Mouse (Mus musculus): ENCODE measurements around the gene Rps16. TPM values are rescaled to one million over a fixed set of nuclear protein-coding genes. Genes with fewer than 3 reads are reported as not detected.

Gene Rps16
- 346 TPM for polyA plus RNA-seq (2015; fragmentation: Illumina TruSeq; extraction: RNeasy Lipid Tissue Mini Kit (QIAGEN cat#74804); ENCODE audit: insufficient read depth, low read depth, low replicate concordance)

DNA sequence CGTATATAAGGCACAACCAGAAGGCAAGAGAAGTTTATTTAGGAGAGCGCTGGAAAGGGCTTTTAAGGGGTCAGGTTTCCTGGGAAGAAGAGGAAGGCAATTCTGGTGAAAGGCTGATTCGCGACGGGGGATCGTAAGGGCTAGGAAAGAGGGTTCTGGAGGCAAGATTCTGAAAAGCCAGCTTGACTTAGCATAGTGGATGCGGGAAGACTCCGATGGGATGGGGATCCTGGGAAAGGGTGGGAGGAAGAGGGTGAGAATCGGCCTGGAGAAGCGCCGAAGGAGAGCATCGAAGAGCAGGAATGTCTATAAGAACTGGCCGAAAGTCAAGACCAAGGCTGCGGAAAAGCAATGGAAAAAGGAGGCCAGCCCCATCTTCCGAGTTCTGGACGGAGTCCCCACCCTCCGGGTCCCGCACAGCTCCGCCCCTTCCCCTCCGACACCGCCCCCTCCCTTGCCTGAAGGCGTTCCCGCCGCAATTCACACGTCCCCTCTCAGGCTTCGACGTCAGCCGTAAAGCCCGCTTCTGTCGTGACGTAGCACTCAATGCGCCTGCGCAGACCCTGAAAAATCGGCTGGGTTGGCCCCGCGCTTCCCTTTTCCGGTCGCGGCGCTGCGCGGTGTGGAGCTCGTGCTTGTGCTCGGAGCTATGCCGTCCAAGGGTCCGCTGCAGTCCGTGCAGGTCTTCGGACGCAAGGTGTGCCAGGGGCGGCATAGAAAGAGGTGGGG lies at the start of gene Rps16:
Gene Rps16 (plus strand): TSS at position 498 of the 729 bp plus-strand sequence.

GRCm38 (mm10) chr7:28301616-28302433 lies 48.6 kb upstream of the Rps16 start, which contains the start of gene Dll3:
TSS of gene Dll3 (minus strand) at chr7:28302238.

GRCm38 (mm10) chr7:28311926-28312543 lies 38.4 kb upstream of the Rps16 start, which contains the start of gene Timm50:
TSS of gene Timm50 (minus strand) at chr7:28312072.

DNA sequence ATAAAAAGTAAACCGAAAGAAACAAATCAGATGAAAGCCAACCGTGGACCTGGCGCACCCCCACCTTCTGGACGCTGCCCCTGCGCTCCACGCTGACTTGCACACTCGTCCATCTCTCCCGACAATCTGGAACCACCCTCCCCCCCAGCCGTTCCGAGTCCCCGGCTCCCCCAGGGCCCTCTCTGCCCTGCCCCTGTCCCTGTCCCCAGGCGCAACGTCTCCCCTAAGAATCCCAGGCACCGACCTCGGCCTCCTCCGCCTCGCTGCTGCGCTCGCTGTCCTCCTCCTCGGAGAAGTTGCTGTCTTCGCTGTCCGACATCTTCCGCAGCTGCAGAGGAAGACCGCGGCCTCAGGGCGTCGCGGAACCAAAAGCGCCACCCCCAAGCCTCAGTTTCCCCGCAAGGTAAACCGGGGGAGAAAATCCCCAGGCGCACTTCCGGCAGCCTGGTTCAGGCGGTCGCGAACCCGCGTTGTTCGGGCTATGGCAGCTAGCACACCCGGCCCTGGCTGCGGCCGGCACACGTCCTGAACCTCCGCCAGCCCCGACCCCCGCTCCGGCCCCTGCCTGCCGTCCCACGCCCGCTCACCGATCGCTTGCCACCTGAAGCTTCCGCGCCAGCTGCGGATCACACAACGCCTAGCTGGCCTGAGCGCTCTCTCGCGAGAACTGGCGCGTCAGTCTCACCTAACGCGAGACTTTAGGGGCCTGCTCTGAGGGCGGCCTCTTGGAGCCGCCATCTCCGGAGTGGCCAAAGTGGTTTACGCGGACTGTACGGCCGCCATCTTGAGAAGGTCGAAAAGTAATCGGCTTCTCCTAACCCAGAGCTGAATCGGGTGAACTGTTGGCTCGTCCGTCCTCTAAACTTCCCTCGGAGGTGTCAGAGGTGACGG lies 12.1 kb upstream of the Rps16 start, which contains the start of gene Supt5:
Gene Supt5 (minus strand): TSS at position 639 of the 891 bp plus-strand sequence.

DNA sequence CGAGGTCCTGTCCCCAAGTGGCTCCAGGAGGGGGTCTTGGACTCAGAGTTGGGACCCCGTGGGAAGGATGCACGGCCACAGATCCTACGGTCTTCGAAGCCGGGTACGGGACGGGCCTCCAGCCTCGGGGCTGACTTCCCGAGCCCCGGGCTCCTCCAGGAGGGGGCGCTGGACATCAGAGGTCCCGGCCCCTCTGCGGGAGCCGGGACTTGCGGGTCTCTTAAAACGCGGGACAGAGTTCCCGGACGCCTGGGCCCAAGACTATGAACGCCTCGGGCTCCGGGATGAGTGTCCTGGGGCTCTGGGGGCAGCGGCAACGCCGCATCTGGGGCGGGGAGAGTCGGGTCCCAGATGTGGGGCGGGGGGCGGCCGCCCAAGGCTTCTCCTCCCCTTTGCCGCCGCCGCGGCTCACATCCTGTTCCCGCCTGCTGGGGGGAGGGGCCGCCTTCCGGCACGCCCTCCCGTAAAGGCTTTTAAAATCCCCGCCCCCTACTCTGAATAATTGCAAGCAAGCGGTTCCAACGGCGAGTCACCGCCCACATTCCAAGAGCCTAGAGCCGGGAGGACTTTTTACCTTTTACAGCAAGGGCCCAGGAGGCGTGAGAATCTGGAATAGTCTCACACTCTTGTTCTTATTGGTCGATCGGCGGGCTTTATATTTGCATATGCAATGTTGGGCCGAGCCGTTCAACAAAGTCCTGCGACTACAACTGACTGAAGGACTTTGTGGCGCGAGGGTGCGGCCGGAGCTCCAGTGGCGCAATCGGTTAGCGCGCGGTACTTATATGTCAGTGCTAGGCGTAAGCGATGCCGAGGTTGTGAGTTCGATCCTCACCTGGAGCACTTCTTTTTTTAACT lies 22.0 kb downstream of the Rps16 start, which contains the start of gene Plekhg2:
Gene Plekhg2 (minus strand): TSS at position 349 of the 858 bp plus-strand sequence.

GRCm38 (mm10) chr7:28380237-28381016 lies 30.0 kb downstream of the Rps16 start, which contains the start of gene Zfp36:
TSS of gene Zfp36 (minus strand) at chr7:28380253.

DNA sequence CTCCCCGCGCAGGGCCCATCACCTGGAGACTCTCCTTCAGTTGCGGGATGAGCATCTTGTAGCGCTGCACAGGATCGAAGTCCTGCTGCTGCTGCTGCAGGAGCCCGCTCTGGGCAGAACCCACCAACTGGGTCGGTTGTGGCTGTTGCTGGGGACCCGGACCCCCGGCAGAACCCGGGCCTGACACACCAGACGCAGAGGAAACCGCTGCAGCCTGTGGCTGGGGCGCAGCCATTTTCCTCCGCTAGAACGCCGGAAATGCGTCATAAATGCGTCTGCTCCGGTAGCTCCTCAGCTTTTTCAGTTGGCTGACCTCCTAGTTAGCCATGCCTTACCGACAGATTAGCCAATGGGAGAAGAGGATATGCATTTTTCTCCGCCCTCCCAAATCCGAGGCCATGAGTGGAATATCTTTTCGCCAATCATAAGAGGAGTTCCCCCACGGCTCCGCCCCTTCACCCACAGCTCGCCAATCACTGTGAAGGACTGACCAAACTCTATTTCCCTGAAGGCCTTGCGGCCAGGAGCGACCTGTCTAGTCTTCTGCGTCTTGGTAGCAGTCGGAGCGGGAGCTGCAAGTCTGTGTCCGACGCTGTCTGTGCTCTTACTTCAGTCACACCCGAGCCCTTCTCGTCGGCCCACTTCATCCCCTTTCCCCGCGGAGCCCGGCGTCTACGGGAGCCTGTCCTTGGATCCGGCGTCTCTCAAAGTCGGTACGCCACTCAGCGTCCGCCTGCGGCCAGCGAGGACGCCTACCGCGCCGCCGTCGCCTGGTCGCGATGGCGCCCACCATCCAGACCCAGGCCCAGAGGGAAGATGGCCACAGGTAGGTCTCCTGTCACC lies 42.2 kb downstream of the Rps16 start, which contains the start of the genes Med29 and Paf1:
Gene Med29 (minus strand): TSS at position 280 of the 843 bp plus-strand sequence.
Gene Paf1 (plus strand): TSS at position 523 of the 843 bp plus-strand sequence.

Other genes with a start within 250 kb of the Rps16 start
- gene 9530053A07Rik, start 221.2 kb upstream of the Rps16 start, polyA plus RNA-seq (2015; fragmentation: Illumina TruSeq; extraction: RNeasy Lipid Tissue Mini Kit (QIAGEN cat#74804); ENCODE audit: insufficient read depth, low read depth, low replicate concordance) = not detected
- gene Fbl, start 180.9 kb upstream of the Rps16 start, polyA plus RNA-seq (2015; fragmentation: Illumina TruSeq; extraction: RNeasy Lipid Tissue Mini Kit (QIAGEN cat#74804); ENCODE audit: insufficient read depth, low read depth, low replicate concordance) = 22.7 TPM
- gene Dyrk1b, start 171.2 kb upstream of the Rps16 start, polyA plus RNA-seq (2015; fragmentation: Illumina TruSeq; extraction: RNeasy Lipid Tissue Mini Kit (QIAGEN cat#74804); ENCODE audit: insufficient read depth, low read depth, low replicate concordance) = 4.9 TPM
- gene Eid2, start 82.8 kb upstream of the Rps16 start, polyA plus RNA-seq (2015; fragmentation: Illumina TruSeq; extraction: RNeasy Lipid Tissue Mini Kit (QIAGEN cat#74804); ENCODE audit: insufficient read depth, low read depth, low replicate concordance) = 2.6 TPM
- 0.94 TPM for gene Eid2b, start 72.9 kb upstream of the Rps16 start, polyA plus RNA-seq (2015; fragmentation: Illumina TruSeq; extraction: RNeasy Lipid Tissue Mini Kit (QIAGEN cat#74804); ENCODE audit: insufficient read depth, low read depth, low replicate concordance)
- gene Selenov, start 59.5 kb upstream of the Rps16 start, polyA plus RNA-seq (2015; fragmentation: Illumina TruSeq; extraction: RNeasy Lipid Tissue Mini Kit (QIAGEN cat#74804); ENCODE audit: insufficient read depth, low read depth, low replicate concordance) = not detected
- not detected for gene Dll3, start 48.4 kb upstream of the Rps16 start, polyA plus RNA-seq (2015; fragmentation: Illumina TruSeq; extraction: RNeasy Lipid Tissue Mini Kit (QIAGEN cat#74804); ENCODE audit: insufficient read depth, low read depth, low replicate concordance)
- 17.7 TPM for gene Timm50, start 38.6 kb upstream of the Rps16 start, polyA plus RNA-seq (2015; fragmentation: Illumina TruSeq; extraction: RNeasy Lipid Tissue Mini Kit (QIAGEN cat#74804); ENCODE audit: insufficient read depth, low read depth, low replicate concordance)
- gene Supt5, start 11.9 kb upstream of the Rps16 start, polyA plus RNA-seq (2015; fragmentation: Illumina TruSeq; extraction: RNeasy Lipid Tissue Mini Kit (QIAGEN cat#74804); ENCODE audit: insufficient read depth, low read depth, low replicate concordance) = 29.0 TPM
- gene Plekhg2, start 21.9 kb downstream of the Rps16 start, polyA plus RNA-seq (2015; fragmentation: Illumina TruSeq; extraction: RNeasy Lipid Tissue Mini Kit (QIAGEN cat#74804); ENCODE audit: insufficient read depth, low read depth, low replicate concordance) = 9.1 TPM
- 11.6 TPM for gene Zfp36, start 29.6 kb downstream of the Rps16 start, polyA plus RNA-seq (2015; fragmentation: Illumina TruSeq; extraction: RNeasy Lipid Tissue Mini Kit (QIAGEN cat#74804); ENCODE audit: insufficient read depth, low read depth, low replicate concordance)
- 11.4 TPM for gene Med29, start 42.1 kb downstream of the Rps16 start, polyA plus RNA-seq (2015; fragmentation: Illumina TruSeq; extraction: RNeasy Lipid Tissue Mini Kit (QIAGEN cat#74804); ENCODE audit: insufficient read depth, low read depth, low replicate concordance)
- 34.6 TPM for gene Paf1, start 42.3 kb downstream of the Rps16 start, polyA plus RNA-seq (2015; fragmentation: Illumina TruSeq; extraction: RNeasy Lipid Tissue Mini Kit (QIAGEN cat#74804); ENCODE audit: insufficient read depth, low read depth, low replicate concordance)
- gene Gmfg, start 86.8 kb downstream of the Rps16 start, polyA plus RNA-seq (2015; fragmentation: Illumina TruSeq; extraction: RNeasy Lipid Tissue Mini Kit (QIAGEN cat#74804); ENCODE audit: insufficient read depth, low read depth, low replicate concordance) = 10.5 TPM
- 0.52 TPM for gene Lrfn1, start 101.3 kb downstream of the Rps16 start, polyA plus RNA-seq (2015; fragmentation: Illumina TruSeq; extraction: RNeasy Lipid Tissue Mini Kit (QIAGEN cat#74804); ENCODE audit: insufficient read depth, low read depth, low replicate concordance)
- not detected for gene Ifnl2, start 159.8 kb downstream of the Rps16 start, polyA plus RNA-seq (2015; fragmentation: Illumina TruSeq; extraction: RNeasy Lipid Tissue Mini Kit (QIAGEN cat#74804); ENCODE audit: insufficient read depth, low read depth, low replicate concordance)
- not detected for gene Ifnl3, start 172.2 kb downstream of the Rps16 start, polyA plus RNA-seq (2015; fragmentation: Illumina TruSeq; extraction: RNeasy Lipid Tissue Mini Kit (QIAGEN cat#74804); ENCODE audit: insufficient read depth, low read depth, low replicate concordance)
- 18,579 TPM for gene Sycn, start 190.2 kb downstream of the Rps16 start, polyA plus RNA-seq (2015; fragmentation: Illumina TruSeq; extraction: RNeasy Lipid Tissue Mini Kit (QIAGEN cat#74804); ENCODE audit: insufficient read depth, low read depth, low replicate concordance)
- not detected for gene Nccrp1, start 196.6 kb downstream of the Rps16 start, polyA plus RNA-seq (2015; fragmentation: Illumina TruSeq; extraction: RNeasy Lipid Tissue Mini Kit (QIAGEN cat#74804); ENCODE audit: insufficient read depth, low read depth, low replicate concordance)
- gene Samd4b, start 247.5 kb downstream of the Rps16 start, polyA plus RNA-seq (2015; fragmentation: Illumina TruSeq; extraction: RNeasy Lipid Tissue Mini Kit (QIAGEN cat#74804); ENCODE audit: insufficient read depth, low read depth, low replicate concordance) = 8.6 TPM
- gene Pak4, start 247.5 kb downstream of the Rps16 start, polyA plus RNA-seq (2015; fragmentation: Illumina TruSeq; extraction: RNeasy Lipid Tissue Mini Kit (QIAGEN cat#74804); ENCODE audit: insufficient read depth, low read depth, low replicate concordance) = 5.4 TPM

Measured in pancreas, adult 10 weeks (tissue).